Mouse (Mus musculus) cerebellum, postnatal 4 days (tissue): ENCODE measurements around the gene Olfr584.

Experiments used
- DNase-seq, 2 experiments: peaks; one replicate each; pipeline ENCODE4 v3.0.0; 2022; ENCODE audit warnings: low spot score in 2 of 2, mixed read lengths in 1 of 2

Olfr584 gene

DNA sequence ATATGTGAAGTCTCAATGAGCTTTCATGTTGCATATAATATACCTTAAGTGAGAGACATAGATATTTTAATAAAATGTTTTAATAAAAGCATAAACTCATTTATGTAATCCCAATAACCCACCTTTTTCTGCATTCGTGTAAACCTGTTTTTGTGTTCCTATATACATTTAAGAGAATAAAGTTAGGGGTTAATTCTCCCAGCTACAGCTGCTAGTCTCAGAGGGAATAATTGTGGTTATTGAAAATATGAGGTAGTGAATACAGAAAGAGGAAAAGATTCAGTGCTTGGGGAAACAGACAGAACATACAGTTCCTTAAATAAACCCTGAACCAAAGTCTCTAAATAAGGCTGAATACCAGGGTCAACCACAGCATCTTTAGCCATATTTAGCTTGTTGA lies at the start of gene Olfr584:
Olfr584 (plus strand) TSS at position 301 of the 400 bp plus-strand sequence.
- DNase-seq: no peak

DNA sequence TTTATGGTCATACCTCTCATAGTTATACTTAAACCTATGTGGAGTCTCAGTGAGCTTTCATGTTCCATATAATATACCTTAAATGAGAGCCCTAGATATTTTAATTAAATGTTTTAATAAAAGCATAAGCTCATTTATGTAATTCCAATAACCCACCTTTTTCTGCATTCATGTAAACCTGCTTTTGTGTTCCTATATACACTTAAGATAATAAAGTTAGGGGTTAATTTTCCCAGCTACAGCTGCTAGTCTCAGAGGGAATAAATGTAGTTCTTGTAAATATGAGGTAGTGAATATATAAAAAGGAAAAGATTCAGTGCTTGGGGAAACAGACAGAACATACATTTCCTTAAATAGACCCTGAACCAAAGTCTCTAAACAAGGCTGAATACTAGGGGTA lies 44.0 kb upstream of the Olfr584 start, which contains the start of gene Olfr582:
Olfr582 (plus strand) TSS at position 301 of the 400 bp plus-strand sequence.
- DNase-seq: no peak

DNA sequence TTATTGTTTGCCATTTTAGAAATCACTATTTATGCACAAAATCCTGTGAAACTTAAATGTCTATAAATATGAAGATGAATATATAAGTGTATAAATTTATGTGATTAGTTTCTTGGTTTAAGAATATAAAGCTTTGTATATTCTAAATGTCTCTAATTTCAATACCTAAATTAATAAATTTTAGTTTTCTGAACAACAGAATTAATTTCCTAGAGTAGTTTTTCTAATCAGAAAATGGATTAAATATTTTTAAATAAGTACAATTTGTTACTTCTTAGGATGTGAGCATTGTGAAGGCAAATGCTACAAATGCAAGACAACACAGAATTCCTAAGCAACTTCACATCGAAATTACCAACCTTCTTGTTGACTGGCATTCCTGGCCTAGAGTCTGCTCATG lies 30.7 kb upstream of the Olfr584 start, which contains the start of gene Olfr583:
Olfr583 (plus strand) TSS at position 301 of the 400 bp plus-strand sequence.
- no peak for DNase-seq

DNA sequence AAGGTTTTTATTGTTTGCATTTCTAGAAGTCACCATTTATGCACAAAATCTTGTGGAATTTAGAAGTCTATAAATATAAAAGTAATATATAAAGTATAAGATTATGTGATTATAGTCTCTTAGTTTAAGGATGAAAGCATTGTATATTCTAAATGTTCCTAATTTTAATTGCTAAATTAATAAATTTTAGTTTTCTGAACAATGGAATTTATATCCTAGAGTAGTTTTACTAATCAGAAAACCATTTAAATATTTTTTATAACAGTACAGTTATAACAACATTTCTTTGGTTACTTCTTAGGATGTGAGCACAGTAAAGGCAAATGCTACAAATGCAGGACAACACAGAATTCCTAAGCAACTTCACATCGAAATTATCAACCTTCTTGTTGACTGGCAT lies 15.7 kb downstream of the Olfr584 start, which contains the start of gene Olfr585:
Olfr585 (plus strand) TSS at position 301 of the 400 bp plus-strand sequence.
- no peak for DNase-seq

DNA sequence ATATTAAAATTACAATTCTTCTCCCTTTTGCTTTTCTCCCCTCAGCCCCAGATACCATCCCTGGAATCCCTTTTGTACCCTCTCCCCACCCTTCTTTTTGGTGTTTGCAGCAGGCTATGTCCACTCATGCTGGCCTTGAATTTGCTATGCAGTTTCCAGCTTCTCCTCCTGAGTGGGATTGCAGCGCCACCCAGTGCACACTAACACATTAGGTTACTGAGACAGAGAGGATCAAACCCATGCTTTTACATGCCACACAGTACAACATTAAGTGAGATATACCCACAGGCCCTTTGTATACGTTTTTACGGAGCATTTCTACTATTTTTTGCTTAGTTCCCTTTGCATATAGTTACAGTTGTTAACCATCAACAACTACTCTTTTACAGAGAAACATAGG lies 37.7 kb downstream of the Olfr584 start:
- no peak for DNase-seq

DNA sequence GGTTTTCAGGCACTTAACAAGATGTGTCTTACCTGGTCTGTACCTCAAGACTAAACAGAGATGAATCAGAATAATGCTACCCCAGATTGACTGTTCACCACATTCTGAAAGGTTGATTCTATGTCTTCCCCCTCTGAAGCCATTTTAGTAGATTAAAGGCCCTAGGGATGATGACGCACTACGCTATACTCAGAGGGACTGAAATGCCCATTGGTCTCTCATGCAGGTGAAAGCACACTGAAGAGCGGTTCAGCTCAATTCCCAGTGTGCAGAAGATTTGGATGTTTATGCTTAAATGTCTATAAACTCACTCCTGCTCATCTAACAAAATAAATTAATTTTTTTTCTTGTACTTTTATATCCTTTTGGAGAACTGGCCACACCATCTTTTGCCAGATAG lies 43.9 kb downstream of the Olfr584 start, which contains the start of gene Olfr586:
Olfr586 (minus strand) TSS at position 101 of the 400 bp plus-strand sequence.
- no peak for DNase-seq
